Mouse (Mus musculus) mouse trophoblast stem cell (cell line): ENCODE data around the gene Pard3.

Source experiments
- in situ Hi-C, 2 experiments: fragments of 300-500 bp; cut with MseI, MboI; formaldehyde crosslinking; loops; 2 replicates in 1 of 2; 3 replicates in 1 of 2; pipeline ENCODE4 v1.15.1; 2025

Pard3 gene

DNA sequence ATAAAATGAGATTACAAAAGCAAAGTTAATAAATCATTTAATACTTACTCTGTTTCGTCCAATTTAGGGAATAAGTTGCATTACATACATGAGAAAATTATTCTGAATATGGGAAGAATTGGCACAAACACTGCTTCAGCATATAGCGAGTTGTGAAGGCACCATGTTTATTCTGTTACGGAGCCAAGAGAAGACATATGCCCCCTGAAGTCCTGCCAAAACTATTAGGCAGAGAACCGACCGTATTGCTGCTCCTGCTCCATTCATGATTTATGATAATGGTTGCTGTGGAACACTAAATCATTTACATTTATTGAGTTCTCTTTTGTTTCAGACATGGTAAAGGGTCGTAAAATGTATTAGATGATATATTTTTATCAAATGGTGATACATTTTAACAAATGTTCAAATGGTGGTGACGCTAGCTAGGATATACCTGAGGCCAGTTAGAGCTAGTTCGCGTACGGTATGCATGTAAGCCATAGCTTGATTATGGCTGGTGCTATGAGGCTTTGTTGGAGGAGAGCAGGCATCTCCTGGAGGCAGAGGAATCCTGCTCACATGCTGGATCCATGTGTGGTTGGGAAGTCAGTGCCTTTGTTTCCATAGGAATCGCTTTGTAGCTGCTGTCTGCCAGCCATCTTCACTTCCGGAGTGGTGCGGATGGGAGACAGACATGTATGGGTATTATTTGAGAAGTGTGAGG, 360.7 kb downstream of the Pard3 start:
- in situ Hi-C loops: no loop called here

DNA sequence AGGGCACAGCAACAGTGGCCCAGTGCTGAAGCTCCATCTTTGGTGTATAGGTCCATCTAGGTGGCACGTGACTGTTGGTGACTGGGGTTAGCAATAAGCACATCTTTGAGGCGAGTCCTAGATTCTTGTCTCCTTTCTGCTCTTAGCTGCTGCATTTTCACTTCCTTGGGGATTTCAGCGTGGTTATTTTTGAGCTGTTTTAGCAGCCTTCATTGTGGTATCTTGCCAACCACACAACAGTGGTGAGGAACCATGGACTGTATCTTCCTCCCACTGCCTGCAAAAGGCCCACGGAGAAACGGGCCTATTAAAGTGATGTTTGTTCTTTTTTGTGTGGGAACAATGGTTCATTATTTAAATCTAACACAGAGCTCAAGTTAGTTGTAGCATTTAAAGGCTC, 363.2 kb downstream of the Pard3 start:
- in situ Hi-C loops: no loop called here

DNA sequence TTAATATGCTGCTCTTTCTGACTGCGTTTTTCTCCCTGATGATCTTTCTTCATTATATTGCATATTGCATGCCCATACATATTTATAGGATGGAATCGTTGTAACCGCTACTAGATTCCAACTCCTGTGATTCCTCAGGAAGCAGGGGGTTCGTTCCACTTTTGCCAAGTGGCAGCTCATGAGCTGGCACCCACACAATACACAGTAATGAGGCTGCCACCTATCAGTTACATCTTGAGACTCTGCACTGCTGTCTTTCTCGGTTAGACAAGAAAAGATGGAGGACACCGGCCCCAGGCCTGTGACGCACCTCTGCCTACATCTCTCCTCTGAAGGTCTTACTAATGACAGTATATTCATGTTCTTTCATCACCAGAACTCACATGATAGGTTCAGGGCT, 364.3 kb downstream of the Pard3 start:
- in situ Hi-C loops: no loop called here

DNA sequence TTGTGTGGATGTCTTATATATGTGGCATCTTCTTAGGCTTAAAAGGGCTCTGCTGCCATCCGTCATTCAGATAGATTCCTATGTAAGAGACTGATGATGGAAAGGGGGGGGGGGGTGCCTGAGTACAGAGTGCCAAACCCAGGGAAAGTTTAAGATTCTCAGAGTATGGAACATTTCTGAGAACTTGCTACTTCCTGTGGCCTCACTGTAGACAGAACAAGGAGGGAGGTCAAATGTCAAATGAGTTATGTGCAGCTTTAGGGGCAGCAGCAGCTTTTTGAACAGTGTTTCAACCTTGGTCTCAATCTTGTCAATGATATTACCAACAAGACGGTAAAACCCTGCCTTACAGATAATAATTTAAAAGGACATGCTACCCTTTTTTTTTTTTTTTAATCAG, 367.5 kb downstream of the Pard3 start:
- in situ Hi-C loops: no loop called here

DNA sequence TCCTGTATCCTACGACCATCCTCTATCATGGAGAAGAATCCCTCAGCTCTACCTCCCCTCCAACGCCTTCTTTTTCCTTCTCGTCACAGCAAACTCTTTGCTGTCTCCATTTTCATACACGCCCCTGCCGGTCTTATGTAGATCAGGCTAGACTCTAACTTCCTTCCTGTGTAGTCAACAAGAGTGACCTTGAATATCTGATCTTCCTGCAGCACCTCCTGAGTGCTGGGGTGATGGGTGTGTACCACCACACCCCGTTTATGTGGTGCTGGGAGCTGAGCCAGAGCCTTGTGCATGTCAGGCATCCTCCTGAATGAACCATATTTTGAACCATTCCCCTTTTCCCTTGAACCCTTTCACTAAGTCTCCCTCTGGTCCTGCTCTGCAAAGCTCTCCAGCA, 372.3 kb downstream of the Pard3 start:
- in situ Hi-C loops: no loop called here

DNA sequence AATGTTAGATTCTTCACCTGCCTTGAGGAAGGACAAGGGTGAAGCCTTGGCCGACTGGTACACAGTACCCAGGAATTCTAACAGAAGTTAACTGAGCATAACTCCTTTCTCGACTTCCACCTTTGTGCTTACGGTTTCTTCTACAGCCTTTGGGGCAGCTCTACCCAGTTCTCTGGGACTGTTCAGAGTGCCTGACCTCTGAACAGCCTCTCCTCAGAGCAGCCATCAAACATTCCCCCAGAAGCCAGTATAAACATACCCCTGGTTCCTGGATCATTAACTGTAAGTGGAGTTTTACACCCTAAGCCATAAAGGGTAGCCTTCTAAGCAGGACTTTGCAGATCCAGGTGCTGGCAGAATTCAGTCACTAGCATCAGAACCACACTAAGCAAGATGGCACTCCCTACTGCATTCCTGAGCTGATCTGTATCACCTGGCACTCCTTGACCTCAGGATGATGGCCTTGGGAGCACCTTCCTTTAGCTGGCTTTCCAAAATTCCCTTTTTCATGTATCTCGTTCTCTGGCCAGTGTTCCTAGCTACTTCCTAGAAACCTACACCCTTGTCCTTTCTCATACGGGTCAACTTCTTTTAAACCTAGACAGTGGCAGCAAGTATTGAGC, 374.0 kb downstream of the Pard3 start:
- in situ Hi-C loops: no loop called here

DNA sequence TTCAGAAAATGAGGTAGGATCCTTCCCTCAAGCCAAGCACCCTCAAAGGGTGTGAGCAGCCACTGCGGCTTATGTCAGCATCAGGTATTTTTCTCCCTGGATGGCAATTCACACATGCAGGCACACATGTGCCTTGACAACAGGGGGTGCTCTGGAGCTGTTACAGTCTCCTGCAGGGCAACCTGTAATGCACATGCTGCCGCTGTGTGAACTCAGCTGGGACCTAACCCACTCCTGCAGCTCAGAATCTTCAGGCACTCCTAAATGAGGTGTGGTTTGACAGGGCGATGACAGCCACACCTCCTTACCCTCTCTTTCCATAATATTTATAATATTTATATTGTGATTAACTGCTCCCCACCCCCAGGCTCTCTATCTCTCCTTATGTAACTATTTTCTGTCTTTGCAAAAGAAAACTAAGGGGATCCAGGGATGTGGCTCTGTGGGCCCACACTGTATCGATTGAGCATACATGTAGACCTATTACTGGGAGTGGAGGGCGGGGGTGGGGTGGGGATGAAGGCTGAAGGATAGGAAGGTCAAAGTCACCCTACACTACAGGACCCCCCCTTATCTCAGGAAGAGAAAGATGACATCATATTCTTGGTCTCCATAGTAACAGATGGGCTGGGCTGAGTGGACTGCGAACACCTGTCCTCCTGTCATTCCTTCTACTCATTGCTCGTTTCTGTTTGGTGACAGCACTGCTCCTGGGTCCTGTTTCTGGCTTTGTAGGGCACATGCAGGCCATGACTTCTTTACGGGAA, 375.1 kb downstream of the Pard3 start:
- in situ Hi-C loops: no loop called here

DNA sequence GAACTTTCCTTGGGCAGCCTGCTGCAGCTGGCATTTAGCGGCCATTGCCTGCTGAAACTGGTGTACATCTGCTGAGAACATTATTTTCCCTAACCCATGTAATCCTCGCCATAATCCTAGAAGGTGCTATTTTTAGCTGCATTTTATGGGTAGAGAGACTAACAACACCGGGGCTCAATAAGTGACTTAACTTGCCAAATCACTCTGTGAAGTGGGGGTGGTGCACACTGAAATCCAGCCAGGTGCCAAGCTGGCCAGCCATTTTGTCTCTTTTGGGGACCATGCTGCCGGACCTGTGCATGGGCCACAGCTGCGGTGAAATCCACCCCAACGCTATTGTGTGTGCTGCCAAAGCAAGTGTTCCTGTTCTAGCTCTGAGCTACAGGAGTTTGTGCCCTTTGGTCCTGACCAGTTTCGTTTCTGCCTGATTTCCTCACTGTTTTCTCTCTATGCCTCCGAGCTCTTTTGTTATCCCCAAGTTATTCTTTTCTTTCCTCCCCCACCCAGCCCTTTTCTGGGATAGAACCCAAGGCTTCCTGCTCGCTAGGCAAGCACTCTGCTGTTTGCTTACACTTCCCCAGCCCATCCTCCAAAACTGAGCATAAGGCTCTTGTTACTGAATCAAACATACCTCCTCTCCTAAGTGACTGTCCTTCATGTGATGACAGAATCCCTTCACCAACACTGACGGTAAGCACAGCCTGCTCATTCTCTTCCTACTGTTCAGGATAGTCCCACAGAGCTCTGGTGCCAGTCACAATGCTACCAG, 375.9 kb downstream of the Pard3 start:
- in situ Hi-C loops: no loop called here

DNA sequence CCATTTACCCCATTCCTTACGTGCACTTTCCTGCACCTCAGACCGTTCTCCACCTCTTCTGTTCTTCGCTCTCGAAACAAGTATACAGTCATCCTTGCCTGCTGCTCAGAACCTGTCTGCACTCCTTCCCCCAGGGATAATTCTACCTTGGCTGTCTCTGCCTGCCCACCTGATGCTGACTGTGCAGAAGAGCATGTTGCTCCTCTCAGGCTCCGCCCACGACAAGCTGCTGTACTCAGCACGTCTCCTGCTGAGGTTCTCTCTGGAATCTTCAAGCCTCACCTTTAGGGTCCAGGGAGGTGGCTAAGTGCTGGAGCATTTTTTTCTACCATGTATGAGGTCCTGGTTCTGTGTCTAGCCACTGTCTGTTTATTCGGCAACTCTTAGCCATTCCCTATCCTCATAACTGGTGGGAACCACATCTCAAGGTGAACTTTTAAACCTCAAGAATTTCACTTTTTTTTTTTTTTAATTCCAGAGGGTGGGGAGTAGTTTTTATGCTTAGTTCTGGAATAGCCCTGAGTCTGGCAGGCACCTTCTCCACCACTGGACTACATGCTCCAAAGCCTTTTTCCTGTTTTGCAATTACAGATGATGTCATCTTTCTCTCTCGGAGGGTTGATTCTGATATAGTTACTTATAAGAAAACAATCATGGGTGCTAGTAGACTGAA, 376.6 kb downstream of the Pard3 start:
- in situ Hi-C loops: no loop called here

DNA sequence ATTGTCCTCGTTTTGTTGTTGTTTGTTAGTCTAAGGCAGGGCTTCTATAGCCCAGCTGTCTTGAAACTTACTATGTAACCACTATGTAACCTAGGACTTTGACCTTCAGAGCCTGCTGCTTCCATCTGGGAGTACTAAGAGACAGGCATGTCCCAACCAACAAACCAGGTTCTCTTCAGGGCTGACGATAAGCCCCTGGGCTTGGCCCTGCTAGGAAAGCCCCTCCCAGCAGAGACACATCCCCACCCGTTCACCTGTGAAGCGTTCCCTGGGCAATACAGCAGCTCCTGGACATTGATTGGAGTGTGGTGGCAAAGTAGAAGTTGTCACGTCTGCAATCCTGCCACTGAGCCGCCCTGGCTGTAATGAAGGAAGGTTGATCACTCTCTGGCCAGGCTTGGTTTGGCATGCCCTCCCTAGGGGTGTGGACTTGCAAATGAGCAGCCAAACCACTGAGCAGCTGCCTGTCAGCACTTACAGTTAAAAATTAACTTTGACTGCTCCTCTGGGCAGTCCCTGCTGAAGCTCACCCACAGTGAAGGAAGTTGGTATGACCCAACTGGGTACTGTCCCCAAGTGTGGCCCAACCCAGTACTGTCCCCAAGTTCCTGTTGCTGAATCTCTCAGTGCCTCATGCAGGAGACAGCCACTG, 377.3 kb downstream of the Pard3 start:
- in situ Hi-C loops: no loop called here

DNA sequence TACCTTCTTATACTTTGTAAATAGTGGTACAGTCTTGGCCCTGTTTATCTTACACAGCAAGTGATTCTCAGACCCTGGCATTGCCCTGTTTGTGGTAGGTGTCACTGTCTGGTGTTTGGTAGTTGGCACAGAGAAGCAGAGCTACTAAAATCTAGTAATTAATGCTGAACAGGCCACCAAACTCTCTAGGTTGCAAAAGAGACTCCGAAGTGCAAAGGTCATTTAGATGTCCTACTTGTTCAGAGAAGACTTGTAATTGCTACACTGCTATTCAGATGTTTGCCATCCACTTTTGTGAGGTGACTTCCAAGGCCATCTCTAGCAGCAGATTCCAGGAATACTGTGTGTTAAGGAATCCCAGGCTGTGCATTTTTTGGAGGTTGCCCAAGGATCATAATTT, 383.7 kb downstream of the Pard3 start:
- in situ Hi-C loops: no loop called here

DNA sequence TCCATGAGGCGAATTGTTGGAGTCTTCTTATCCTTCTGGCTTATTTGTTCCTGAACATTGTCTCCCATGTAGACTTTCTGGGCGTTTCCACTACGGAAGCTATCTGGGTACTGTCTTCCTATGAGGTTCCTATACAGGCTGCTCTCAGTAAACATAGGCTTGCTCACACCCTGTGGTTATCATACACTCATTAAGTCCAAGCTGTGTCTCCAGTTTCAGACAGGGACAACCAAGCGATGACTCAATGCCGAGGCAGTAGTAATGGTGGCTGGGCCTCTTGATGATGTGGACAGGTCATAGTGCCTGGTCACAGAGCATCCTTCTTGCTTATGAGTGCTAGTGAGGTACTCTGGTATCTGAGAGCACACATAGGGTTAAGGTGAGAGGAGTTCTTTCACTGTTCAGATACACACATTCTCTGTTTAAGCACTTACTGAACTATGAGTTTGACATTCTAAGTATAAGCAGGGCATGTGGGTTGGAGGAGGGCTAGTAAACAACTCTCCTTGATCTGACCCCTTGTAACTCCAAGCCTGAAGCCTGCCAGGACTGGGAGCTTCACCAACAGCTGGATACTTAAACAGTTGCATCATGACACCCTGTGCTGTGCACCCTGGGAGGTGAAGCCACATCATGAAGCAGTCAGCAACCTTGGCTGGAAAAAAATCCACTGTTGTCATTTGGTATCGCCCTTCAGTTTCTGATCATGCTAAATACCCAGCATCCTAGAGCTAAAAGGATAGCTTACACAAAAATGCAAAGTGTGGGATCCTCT, 385.6 kb downstream of the Pard3 start:
- in situ Hi-C loops: no loop called here

DNA sequence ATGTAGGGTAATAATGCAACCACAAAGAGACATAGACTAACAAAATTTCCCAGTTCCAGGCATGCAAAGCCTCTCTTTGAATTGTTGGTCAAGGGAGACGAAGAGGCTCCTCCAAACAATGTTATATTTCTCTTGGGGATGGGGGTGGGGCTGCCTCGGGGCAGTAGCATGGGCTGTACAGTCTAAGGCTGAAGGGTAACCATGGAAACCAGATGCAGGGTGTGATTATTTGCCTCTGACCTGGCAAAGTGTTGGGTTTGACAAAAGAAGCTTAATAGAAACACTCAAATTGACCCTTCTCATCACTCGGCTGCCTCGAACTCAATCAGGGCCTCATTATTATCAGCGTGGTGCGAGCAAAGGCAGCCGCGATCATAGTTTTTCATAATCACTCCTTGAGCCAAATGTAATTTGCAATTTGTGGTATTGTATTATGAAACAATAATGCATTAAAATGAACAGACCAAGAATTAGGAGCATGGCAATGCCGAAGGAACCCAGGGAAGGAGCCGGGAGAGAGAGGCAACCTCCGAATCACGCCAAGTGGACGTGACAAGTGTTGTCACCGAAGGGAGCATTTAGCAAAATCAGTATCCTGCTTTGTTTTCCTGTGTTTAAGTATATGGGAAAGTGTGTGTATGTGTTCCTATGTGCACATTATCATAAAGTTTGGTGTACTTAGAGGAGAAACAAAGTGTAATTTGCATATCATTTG, 387.4 kb downstream of the Pard3 start:
- in situ Hi-C loops: no loop called here

DNA sequence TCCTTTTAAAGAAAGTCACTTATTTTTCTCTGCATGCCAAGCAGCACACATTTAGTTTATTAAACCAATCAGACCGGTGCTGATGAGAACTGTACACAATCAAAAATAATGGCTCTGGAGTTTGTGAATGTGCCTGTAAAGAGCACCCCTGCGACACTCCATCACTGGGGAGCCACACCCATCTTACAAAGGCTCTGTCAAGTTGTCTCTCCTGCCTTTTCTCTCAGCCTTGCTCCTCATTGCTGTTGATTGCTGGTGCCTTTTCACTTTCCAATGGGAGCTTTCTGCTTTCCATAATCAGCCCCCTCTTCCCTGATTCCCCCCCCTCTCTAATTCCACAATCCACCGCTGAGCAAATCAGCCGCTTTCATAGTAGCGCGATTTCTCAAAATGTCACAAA, 388.7 kb downstream of the Pard3 start:
- in situ Hi-C loops: no loop called here

DNA sequence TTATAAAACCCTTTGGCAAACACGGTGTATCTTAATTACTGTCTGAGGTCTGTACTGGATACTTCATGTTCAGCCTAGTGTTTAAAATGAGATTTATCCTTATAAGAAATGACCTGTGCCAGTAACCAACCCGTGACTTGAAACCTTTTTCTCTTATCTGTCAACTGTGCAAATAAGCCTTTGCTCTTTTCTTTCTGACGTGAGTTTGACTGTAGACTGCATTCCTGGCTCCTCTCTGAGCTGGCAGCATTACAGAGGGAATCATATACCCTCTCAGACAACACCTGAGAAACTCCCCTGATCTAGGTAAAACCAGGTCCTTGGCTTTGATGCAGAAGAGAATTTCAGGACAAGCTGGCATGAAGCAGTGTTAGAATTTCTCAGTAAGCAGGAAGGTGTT, 394.2 kb downstream of the Pard3 start:
- in situ Hi-C loops: no loop called here

DNA sequence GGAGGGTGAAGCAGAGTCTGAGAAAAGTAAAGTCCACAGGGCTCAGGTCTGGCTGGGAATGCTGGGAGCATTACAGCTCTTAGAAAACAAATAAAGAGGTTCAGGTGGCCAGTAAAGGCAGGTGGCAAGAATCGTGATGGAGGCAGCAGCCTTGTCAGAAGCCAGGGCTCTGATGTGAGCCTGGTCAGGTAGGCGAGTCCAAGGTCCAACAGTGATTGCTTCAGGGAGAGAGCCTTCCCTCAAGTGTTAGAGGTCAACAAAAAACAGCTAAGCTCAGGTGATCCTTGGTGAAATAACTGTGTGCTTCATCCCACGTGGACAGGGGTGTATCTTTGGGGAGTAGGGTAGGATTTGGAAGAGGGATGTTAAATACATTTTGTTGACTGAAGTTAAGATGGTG, 397.5 kb downstream of the Pard3 start:
- in situ Hi-C loops: no loop called here

DNA sequence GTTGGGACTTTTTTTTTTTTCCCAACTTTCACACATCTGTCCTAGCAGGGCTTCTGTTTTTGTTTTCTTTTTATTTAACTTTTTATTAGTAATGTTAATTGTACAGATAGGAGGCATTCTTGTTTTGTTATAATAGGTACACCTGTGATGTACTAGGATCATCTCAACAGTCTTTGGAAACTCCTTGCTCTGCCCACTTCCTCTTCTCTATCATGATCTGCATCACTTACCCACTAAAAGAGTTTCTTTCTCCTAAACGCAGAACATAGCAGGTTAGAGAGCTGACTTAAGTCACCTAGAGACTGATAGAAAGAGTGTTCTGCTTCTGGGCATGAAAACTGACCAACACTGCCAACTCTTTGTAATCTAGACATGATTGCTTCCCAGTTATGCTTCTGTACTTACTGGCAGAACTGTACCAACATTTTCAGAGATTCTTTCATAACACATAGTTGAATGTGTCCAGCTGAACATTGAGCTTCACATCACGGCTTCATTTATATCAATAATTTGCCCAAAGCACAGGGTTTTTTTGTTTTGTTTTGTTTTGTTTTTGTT, 398.8 kb downstream of the Pard3 start:
- in situ Hi-C loops: no loop called here

DNA sequence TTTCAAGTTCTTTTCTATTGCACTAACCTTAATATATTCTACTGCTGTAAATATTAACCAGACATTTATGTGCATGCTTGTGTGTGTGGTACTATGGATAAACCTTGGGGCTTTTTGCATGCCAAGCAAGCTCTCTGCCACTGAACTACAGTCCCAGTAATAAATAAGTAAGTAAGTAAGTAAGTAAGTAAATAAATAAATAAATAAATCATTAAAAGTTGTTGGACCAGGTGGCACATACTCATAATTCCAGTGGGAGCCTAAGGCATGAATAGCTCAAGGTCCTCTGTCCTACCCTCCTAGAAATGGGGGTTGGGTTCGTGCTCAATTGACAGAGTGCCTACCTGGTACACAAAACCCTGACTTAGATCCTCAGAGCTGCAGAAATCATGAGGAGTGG, 400.6 kb downstream of the Pard3 start:
- in situ Hi-C loops: no loop called here

DNA sequence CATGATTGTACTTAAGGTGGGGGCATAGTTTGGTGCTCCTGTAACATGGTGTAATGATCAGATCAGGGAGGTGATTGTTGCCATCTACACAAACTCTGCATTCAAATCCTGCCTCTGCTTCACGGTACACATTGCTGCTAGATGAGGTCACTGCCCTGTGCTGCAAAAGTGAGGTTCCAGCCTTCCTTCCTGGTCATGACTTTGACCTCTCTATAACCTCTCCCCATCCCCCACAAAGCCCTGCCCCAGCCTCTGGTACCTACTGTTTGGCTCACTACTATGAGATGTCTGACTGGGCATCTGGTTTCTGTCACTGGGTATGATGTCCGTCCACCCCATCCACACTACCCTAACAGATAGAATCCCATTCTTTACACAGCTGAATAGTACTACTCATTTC, 408.5 kb downstream of the Pard3 start:
- in situ Hi-C loops: no loop called here
